In the genomic region with DNA sequence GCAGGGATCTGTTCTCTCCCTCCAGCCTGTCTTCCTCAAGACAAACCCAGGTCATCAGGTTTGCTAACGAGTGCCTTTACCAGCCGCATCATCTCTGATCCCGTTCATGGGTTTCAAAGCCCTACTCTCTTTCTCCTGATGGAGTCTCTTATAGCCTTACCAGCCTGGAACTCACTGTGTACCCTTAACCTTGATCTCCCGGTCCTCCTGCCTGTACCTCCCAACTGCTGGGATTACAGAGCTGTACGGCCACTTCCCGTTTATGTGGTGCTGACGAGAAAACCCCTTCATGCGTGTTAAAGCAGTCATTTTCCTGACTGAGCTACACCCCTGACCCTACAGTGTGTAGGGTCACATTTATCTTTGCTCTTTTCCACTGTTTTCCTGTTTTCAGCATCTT, we compare ENCODE assay signal across 14 mouse cellular contexts. TPM values are rescaled to one million over a fixed set of nuclear protein-coding genes. Genes with fewer than 3 reads are reported as not detected.
A peak's percentile ranks its signal among the peaks of the same experiment; 100 is the strongest.
DNase-seq lines count a peak whose midpoint lies in the region; ATAC-seq and TF ChIP-seq lines count a peak whose summit lies in the region.
"Had no signal": no experiment of that assay in that cellular context is flagged by ENCODE, and none has a peak within 500 bp of the region (broad histone marks: within the 10 kb centered on the region; RNA-seq: fewer than 3 reads in every experiment).

No protein-coding gene starts in this region.

- intact Hi-C loops in left cerebral cortex, postnatal 36 days (cut with DNase I), result loop anchor here (5.0 kb wide), 1 partner anchor 37 kb away; the partner anchor contains the start of gene Taok3

- peak; percentile 31 to 65 for DNase-seq in adrenal gland, adult (ENCODE audit: inconsistent age in 2 of 2, low spot score in 1 of 2)
- no peak for DNase-seq in adrenal gland, adult 18-20 months (ENCODE audit: low spot score in 2 of 2)
- no peak for DNase-seq in liver, adult 2 months (ENCODE audit: extremely low read depth, low read depth, low spot score)
- DNase-seq in liver, embryonic 11.5 days (ENCODE audit: low spot score), result no peak
- DNase-seq in embryo, embryonic 10 days (ENCODE audit: low spot score), result no peak
- no peak for DNase-seq in left cerebral cortex, postnatal 36 days (ENCODE audit: low spot score in 2 of 2)
- DNase-seq: adrenal gland, postnatal 10 days; cerebellum, adult 11-12 months had no signal

- no peaks in the 10 kb centered on the region for H3K27me3 ChIP-seq in liver, adult 2 months (ENCODE audit: control insufficient read depth, insufficient read depth, low read length)
- H3K27me3 ChIP-seq in liver, embryonic 11.5 days (replicated peaks; ENCODE audit: control insufficient read depth, insufficient read depth, low read length), result no peaks in the 10 kb centered on the region
- no peaks in the 10 kb centered on the region for H3K27me3 ChIP-seq in intestine, embryonic 15.5 days (replicated peaks)
- H3K27me3 ChIP-seq: embryonic facial prominence, embryonic 12.5 days; hindbrain, embryonic 15.5 days had no signal

- H3K4me3 ChIP-seq in liver, adult 2 months (ENCODE audit: insufficient read depth, low read depth, low read length), result no peak overlapping the region
- H3K4me3 ChIP-seq in liver, embryonic 11.5 days (ENCODE audit: low read depth, low read length), result no peak overlapping the region
- H3K4me3 ChIP-seq in intestine, embryonic 15.5 days (replicated peaks), result no peak overlapping the region
- H3K4me3 ChIP-seq: embryonic facial prominence, embryonic 12.5 days; hindbrain, embryonic 15.5 days; layer of hippocampus, adult 2 months had no signal

- H3K79me2 ChIP-seq in liver, adult 2 months (ENCODE audit: control insufficient read depth, insufficient read depth, low read length), result peaks cover 28% of the 10 kb centered on the region; the same call in 1 of the 2 replicates

- WGBS in liver, adult 2 months, result 49% methylated on average over 8 of the region's 8 CpGs
- 63% methylated on average over 8 of the region's 8 CpGs for WGBS in liver, embryonic 11.5 days
- WGBS in intestine, embryonic 15.5 days, result 49% methylated on average over 8 of the region's 8 CpGs

- H3K4me1 ChIP-seq in liver, adult 2 months (ENCODE audit: control insufficient read depth, insufficient read depth, low read length), result peaks cover 31% of the 10 kb centered on the region
- H3K4me1 ChIP-seq in liver, embryonic 11.5 days (replicated peaks; ENCODE audit: control insufficient read depth, insufficient read depth, low read length), result peaks cover 11% of the 10 kb centered on the region
- H3K4me1 ChIP-seq in intestine, embryonic 15.5 days (replicated peaks), result peaks cover 19% of the 10 kb centered on the region
- H3K4me1 ChIP-seq: embryonic facial prominence, embryonic 12.5 days; hindbrain, embryonic 15.5 days had no signal

- TF ChIP-seq CTCF in liver, adult 2 months (IDR thresholded peaks at IDR 0.05; ENCODE audit: low read depth, low read length), result no peak

- no peak overlapping the region; the same call in 1 of the 2 replicates for H3K9ac ChIP-seq in liver, adult 2 months (ENCODE audit: low read depth, low read length)
- no peak overlapping the region for H3K9ac ChIP-seq in liver, embryonic 11.5 days (ENCODE audit: low read depth, low read length)
- H3K9ac ChIP-seq in intestine, embryonic 15.5 days, result no peak overlapping the region
- H3K9ac ChIP-seq: embryonic facial prominence, embryonic 12.5 days; hindbrain, embryonic 15.5 days had no signal

- H3K27ac ChIP-seq in liver, adult 2 months (replicated peaks; ENCODE audit: insufficient read depth, low read depth, low read length), result peak overlapping the region; percentile 78
- H3K27ac ChIP-seq in liver, embryonic 11.5 days (ENCODE audit: low read depth, low read length), result no peak overlapping the region
- peak overlapping the region; percentile 24 for H3K27ac ChIP-seq in intestine, embryonic 15.5 days
- H3K27ac ChIP-seq: embryonic facial prominence, embryonic 12.5 days; hindbrain, embryonic 15.5 days had no signal

- no peak for TF ChIP-seq POLR2A in liver, adult 2 months (IDR thresholded peaks at IDR 0.05; ENCODE audit: extremely low read depth, insufficient read depth, low read length)

- H3K36me3 ChIP-seq in liver, adult 2 months (ENCODE audit: control insufficient read depth, insufficient read depth, low read length), result peaks cover 1% of the 10 kb centered on the region; the same call in 1 of the 2 replicates
- peaks cover 10% of the 10 kb centered on the region; the same call in 1 of the 2 replicates for H3K36me3 ChIP-seq in liver, embryonic 11.5 days (ENCODE audit: control insufficient read depth, insufficient read depth, low read length)
- peaks cover 2% of the 10 kb centered on the region; the same call in 1 of the 2 replicates for H3K36me3 ChIP-seq in intestine, embryonic 15.5 days
- H3K36me3 ChIP-seq: embryonic facial prominence, embryonic 12.5 days; hindbrain, embryonic 15.5 days had no signal

- ATAC-seq in liver, embryonic 11.5 days (replicated peaks; ENCODE audit: low FRiP score), result no peak
- ATAC-seq in intestine, embryonic 15.5 days, result 0 out of 2 replicates have a peak, but pooled peaks have one; percentile 23
- peak; percentile 21; the same call in 1 of the 2 replicates for ATAC-seq in neutrophil, adult 5-6 weeks (ENCODE audit: extremely low read depth, insufficient number of reproducible peaks, low FRiP score, poor library complexity, severe bottlenecking)
- ATAC-seq: forebrain, embryonic 16.5 days had no signal

- no peak overlapping the region for H3K4me2 ChIP-seq in liver, embryonic 11.5 days
- H3K4me2 ChIP-seq in intestine, embryonic 15.5 days (replicated peaks), result no peak overlapping the region
- H3K4me2 ChIP-seq: embryonic facial prominence, embryonic 12.5 days; hindbrain, embryonic 15.5 days had no signal

- H3K9me3 ChIP-seq in liver, embryonic 11.5 days (ENCODE audit: control insufficient read depth, low read length), result no peaks in the 10 kb centered on the region
- H3K9me3 ChIP-seq in intestine, embryonic 15.5 days, result no peaks in the 10 kb centered on the region
- H3K9me3 ChIP-seq: embryonic facial prominence, embryonic 12.5 days; hindbrain, embryonic 15.5 days had no signal

RNA-seq across cellular contexts. Expression of gene Taok3, which starts 39.4 kb away (rescaled TPM):
- 10 to 100 TPM; 33.0 to 35.9 TPM for total RNA-seq in adrenal gland, adult 18-20 months (2021)
- total RNA-seq in liver, adult 2 months (2014; rRNA removed), result 23.0 and 27.9 TPM in 2 replicates
- polyA plus RNA-seq in liver, adult 2 months (2012; rRNA removed), result 14.7 and 16.2 TPM in 2 replicates
- polyA plus RNA-seq in liver, embryonic 11.5 days (2014; fragmentation: Nextera tagmentation; extraction: Ambion mirVana), result 69.3 and 73.6 TPM in 2 replicates
- 44.9 and 45.0 TPM in 2 replicates for polyA plus RNA-seq in intestine, embryonic 15.5 days (2015; fragmentation: Nextera tagmentation; extraction: Ambion mirVana)
- total RNA-seq in neutrophil, adult 5-6 weeks (2017), result 68.0 and 76.9 TPM in 2 replicates
- 10 to 100 TPM; 53.2 to 60.9 TPM for total RNA-seq in left cerebral cortex, postnatal 36 days (2021)

RNA-seq across cellular contexts. Expression of gene Suds3, which starts 43.4 kb away (rescaled TPM):
- total RNA-seq in adrenal gland, adult 18-20 months (2021), result 100 to 1,000 TPM; 103 to 120 TPM
- total RNA-seq in liver, adult 2 months (2014; rRNA removed), result 59.9 and 61.4 TPM in 2 replicates
- 77.1 and 82.8 TPM in 2 replicates for polyA plus RNA-seq in liver, adult 2 months (2012; rRNA removed)
- 37.8 and 41.9 TPM in 2 replicates for polyA plus RNA-seq in liver, embryonic 11.5 days (2014; fragmentation: Nextera tagmentation; extraction: Ambion mirVana)
- 72.7 and 73.7 TPM in 2 replicates for polyA plus RNA-seq in intestine, embryonic 15.5 days (2015; fragmentation: Nextera tagmentation; extraction: Ambion mirVana)
- 130 and 137 TPM in 2 replicates for total RNA-seq in neutrophil, adult 5-6 weeks (2017)
- 100 to 1,000 TPM; 134 to 147 TPM for total RNA-seq in left cerebral cortex, postnatal 36 days (2021)

Comparison
In these comparisons a context has a peak if more than half of its experiments do, and no peak if none do; other contexts are left out.
1. DNase-seq: peak in adrenal gland, adult (2 of 2); none in adrenal gland, adult 18-20 months (0 of 2), liver, adult 2 months (single experiment), liver, embryonic 11.5 days (single experiment), embryo, embryonic 10 days (single experiment) and left cerebral cortex, postnatal 36 days (0 of 2).